Mouse (Mus musculus) midbrain, embryonic 12.5 days (tissue): ENCODE results near the gene Trpt1. TPM values are rescaled to one million over a fixed set of nuclear protein-coding genes. Genes with fewer than 3 reads are reported as not detected.

Experiments
- ATAC-seq: fragments of 200-750 bp; cut with Nextera tagmentation; 2 replicates; pipeline ENCODE4 v1.8.0; 2017; ENCODE audit warnings: low read depth, moderate TSS enrichment, moderate library complexity; ENCODE audit not compliant: low FRiP score
- H3K27ac ChIP-seq: fragments of 300-500 bp; sonication (generic); replicated peaks from 2 replicates; pipeline ENCODE4 v1.5.1; 2016; ENCODE audit warnings: mild to moderate bottlenecking
- H3K27me3 ChIP-seq: fragments of 300-500 bp; sonication (generic); 2 replicates; pipeline ENCODE4 v1.6.1; 2016; ENCODE audit warnings: mild to moderate bottlenecking
- H3K36me3 ChIP-seq: fragments of 300-500 bp; sonication (generic); 2 replicates; pipeline ENCODE4 v1.6.1; 2016
- H3K4me1 ChIP-seq: fragments of 300-500 bp; sonication (generic); 2 replicates; pipeline ENCODE4 v1.6.1; 2016
- H3K4me2 ChIP-seq: fragments of 300-500 bp; sonication (generic); replicated peaks from 2 replicates; pipeline ENCODE4 v1.6.1; 2016; ENCODE audit warnings: mild to moderate bottlenecking, moderate library complexity
- H3K4me3 ChIP-seq: fragments of 300-500 bp; sonication (generic); 2 replicates; pipeline ENCODE4 v1.5.1; 2016; ENCODE audit warnings: mild to moderate bottlenecking
- H3K9ac ChIP-seq: fragments of 300-500 bp; sonication (generic); replicated peaks from 2 replicates; pipeline ENCODE4 v1.6.1; 2016; ENCODE audit warnings: mild to moderate bottlenecking, moderate library complexity
- H3K9me3 ChIP-seq: fragments of 300-500 bp; sonication (generic); 2 replicates; pipeline ENCODE4 v1.6.1; 2016; ENCODE audit warnings: mild to moderate bottlenecking
- WGBS: fragments of 180-500 bp; shearing (Covaris S2); methylation state at CpG from one replicate; pipeline ENCODE4 v1.1.7; 2016; 5-methylcytosine and 5-hydroxymethylcytosine counted together
- polyA plus RNA-seq: library from polyadenylated mRNA; unstranded; fragments of >200 nt; fragmentation: Nextera tagmentation; extraction: Ambion mirVana; gene quantifications from 2 replicates; pipeline ENCODE4 v1.2.1, GENCODE M21; 2016

The Trpt1 gene
- polyA plus RNA-seq, 1 experiment from 2014 or later: 12.4 TPM

- Histone ChIP-seq H3K36me3 (peaks cover 11% of the 10 kb centered on the region), H3K27me3 (no peaks in the 10 kb centered on the region), H3K4me3 (peak within 1 kb of the TSS; percentile 82), H3K27ac (peak within 1 kb of the TSS; percentile 92), H3K4me2 (peak within 1 kb of the TSS; percentile 86), H3K9ac (peak within 1 kb of the TSS; percentile 97), H3K4me1 (peaks cover 31% of the 10 kb centered on the region), H3K9me3 (no peaks in the 10 kb centered on the region)
- peak; percentile 99 for ATAC-seq
- under 1% methylated on average over 49 of the region's 49 CpGs for WGBS
Observed at GRCm38 (mm10) chr19:7039841-7040636, 44.1 kb downstream of the Trpt1 start, which contains the start of gene Stip1. TSS of gene Stip1 (minus strand) at chr19:7039967.

GRCm38 (mm10) chr19:7040637-7041130, 44.8 kb downstream of the Trpt1 start:
- H3K27me3 ChIP-seq: no peaks in the 10 kb centered on the region
- no peaks in the 10 kb centered on the region for H3K9me3 ChIP-seq
- 0 out of 2 replicates have a peak, but pooled peaks cover 5% of the 10 kb centered on the region for H3K36me3 ChIP-seq
- H3K4me2 ChIP-seq: peak overlapping the region; percentile 53
- 28% methylated on average over 13 of the region's 13 CpGs for WGBS
- H3K4me1 ChIP-seq: peaks cover 31% of the 10 kb centered on the region
- H3K27ac ChIP-seq: peak overlapping the region; percentile 90
- H3K4me3 ChIP-seq: peak overlapping the region; percentile 47
- ATAC-seq: no peak
- H3K9ac ChIP-seq: peak overlapping the region; percentile 64

GRCm38 (mm10) chr19:7041171-7041570, 45.2 kb downstream of the Trpt1 start:
- H3K4me3 ChIP-seq: 0 out of 2 replicates have a peak overlapping the region, but pooled peaks have one; percentile 47
- no peaks in the 10 kb centered on the region for H3K9me3 ChIP-seq
- no peaks in the 10 kb centered on the region for H3K27me3 ChIP-seq
- peak overlapping the region; percentile 90; the same call in 1 of the 2 replicates for H3K27ac ChIP-seq
- no peak overlapping the region for H3K4me2 ChIP-seq
- ATAC-seq: no peak
- WGBS: 97% methylated on average over 2 of the region's 2 CpGs
- H3K4me1 ChIP-seq: peaks cover 31% of the 10 kb centered on the region
- H3K9ac ChIP-seq: peak overlapping the region; percentile 64; the same call in 1 of the 2 replicates
- 0 out of 2 replicates have a peak, but pooled peaks cover 4% of the 10 kb centered on the region for H3K36me3 ChIP-seq

GRCm38 (mm10) chr19:7044279-7044678, 48.3 kb downstream of the Trpt1 start:
- no peaks in the 10 kb centered on the region for H3K9me3 ChIP-seq
- no peak for ATAC-seq
- H3K4me1 ChIP-seq: peaks cover 6% of the 10 kb centered on the region
- no peak overlapping the region for H3K4me3 ChIP-seq
- WGBS: 68% methylated on average over 4 of the region's 4 CpGs
- H3K36me3 ChIP-seq: no peaks in the 10 kb centered on the region
- H3K27ac ChIP-seq: no peak overlapping the region
- H3K27me3 ChIP-seq: no peaks in the 10 kb centered on the region
- H3K9ac ChIP-seq: no peak overlapping the region
- H3K4me2 ChIP-seq: no peak overlapping the region

GRCm38 (mm10) chr19:7044706-7045105, 48.8 kb downstream of the Trpt1 start:
- Histone ChIP-seq H3K9me3 (no peaks in the 10 kb centered on the region), H3K4me1 (peaks cover 6% of the 10 kb centered on the region), H3K4me2 (no peak overlapping the region), H3K4me3 (no peak overlapping the region), H3K27ac (no peak overlapping the region), H3K27me3 (no peaks in the 10 kb centered on the region), H3K9ac (no peak overlapping the region), H3K36me3 (no peaks in the 10 kb centered on the region)
- 61% methylated on average over 4 of the region's 4 CpGs for whole genome bisulfite sequencing
- ATAC-seq: no peak

Other genes with a start within 250 kb of the Trpt1 start
- gene Rps6ka4, start 155.5 kb upstream of the Trpt1 start, polyA plus RNA-seq: 7.9 and 10.8 TPM in 2 replicates
- 0.69 and 1.1 TPM in 2 replicates for gene Ccdc88b, start 137.9 kb upstream of the Trpt1 start, polyA plus RNA-seq
- 129 and 139 TPM in 2 replicates for gene Trmt112, start 86.4 kb upstream of the Trpt1 start, polyA plus RNA-seq
- gene Prdx5, start 86.0 kb upstream of the Trpt1 start, polyA plus RNA-seq: 172 and 191 TPM in 2 replicates
- 13.9 and 14.3 TPM in 2 replicates for gene Esrra, start 74.3 kb upstream of the Trpt1 start, polyA plus RNA-seq
- gene Catsperz, start 70.8 kb upstream of the Trpt1 start, polyA plus RNA-seq: 0.68 and 0.97 TPM in 2 replicates
- gene Kcnk4, start 61.6 kb upstream of the Trpt1 start, polyA plus RNA-seq: 0.19 and 0.52 TPM in 2 replicates
- gene Bad, start 54.3 kb upstream of the Trpt1 start, polyA plus RNA-seq: 67.6 and 69.0 TPM in 2 replicates
- gene Gpr137, start 53.7 kb upstream of the Trpt1 start, polyA plus RNA-seq: 37.7 and 38.3 TPM in 2 replicates
- 265 and 314 TPM in 2 replicates for gene Ppp1r14b, start 21.2 kb upstream of the Trpt1 start, polyA plus RNA-seq
- 21.6 and 22.5 TPM in 2 replicates for gene Plcb3, start 19.7 kb upstream of the Trpt1 start, polyA plus RNA-seq
- 80.3 and 83.9 TPM in 2 replicates for gene Fkbp2, start 15.6 kb upstream of the Trpt1 start, polyA plus RNA-seq
- 34.3 and 35.0 TPM in 2 replicates for gene Vegfb, start 8.5 kb upstream of the Trpt1 start, polyA plus RNA-seq
- gene Dnajc4, start 3.6 kb upstream of the Trpt1 start, polyA plus RNA-seq: 21.2 and 23.2 TPM in 2 replicates
- 18.7 and 19.0 TPM in 2 replicates for gene Nudt22, start within 50 bp of the Trpt1 start, polyA plus RNA-seq
- gene Fermt3, start 23.3 kb downstream of the Trpt1 start, polyA plus RNA-seq: 6.5 and 8.2 TPM in 2 replicates
- 315 and 316 TPM in 2 replicates for gene Stip1, start 43.8 kb downstream of the Trpt1 start, polyA plus RNA-seq
- 3.0 and 3.3 TPM in 2 replicates for gene Macrod1, start 60.7 kb downstream of the Trpt1 start, polyA plus RNA-seq
- gene Flrt1, start 109.6 kb downstream of the Trpt1 start, polyA plus RNA-seq: 8.0 and 8.2 TPM in 2 replicates
- 230 and 248 TPM in 2 replicates for gene Otub1, start 210.2 kb downstream of the Trpt1 start, polyA plus RNA-seq
- gene Cox8a, start 221.5 kb downstream of the Trpt1 start, polyA plus RNA-seq: 763 and 786 TPM in 2 replicates
- gene Naa40, start 245.1 kb downstream of the Trpt1 start, polyA plus RNA-seq: 88.4 and 91.0 TPM in 2 replicates